Mouse (Mus musculus): ENCODE measurements around the gene Sbno2.

- TF ChIP-seq CTCF (conservative IDR thresholded peaks at IDR 0.05; ENCODE audit: insufficient read depth, insufficient read length, low read depth, low read length) (no peak), POLR2A (IDR thresholded peaks at IDR 0.05; ENCODE audit: low read depth, low read length) (no peak)
Observed at GRCm38 (mm10) chr10:80123932-80124562, 18.7 kb upstream of the Sbno2 start.

Measured in kidney, adult 2 months (tissue).